Mouse (Mus musculus) myocyte (in vitro differentiated cells): ENCODE measurements around the gene Met. TPM values are rescaled to one million over a fixed set of nuclear protein-coding genes. Genes with fewer than 3 reads are reported as not detected.

ENCODE experiments used
- H3K27me3 ChIP-seq: one replicate; pipeline ENCODE4 v1.6.1; 2011; ENCODE audit not compliant: control insufficient read depth, insufficient read depth, insufficient read length
- H3K36me3 ChIP-seq: one replicate; pipeline ENCODE4 v1.6.1; 2011; ENCODE audit not compliant: control insufficient read depth, insufficient read depth
- H3K4me2 ChIP-seq: one replicate; pipeline ENCODE4 v1.6.1; 2011; ENCODE audit warnings: low read depth, control low read depth
- H3K4me3 ChIP-seq: one replicate; pipeline ENCODE4 v1.5.1; 2011; ENCODE audit warnings: mild to moderate bottlenecking, control low read depth, moderate library complexity
- H3K79me2 ChIP-seq: one replicate; pipeline ENCODE4 v1.6.1; 2011; ENCODE audit not compliant: control insufficient read depth, insufficient read depth
- H3ac ChIP-seq: one replicate; pipeline ENCODE4 v1.6.1; 2011; ENCODE audit not compliant: control insufficient read depth, insufficient read length
- CEBPB ChIP-seq: IDR thresholded peaks from 2 replicates; pipeline ENCODE4 v1.6.1; 2011; ENCODE audit warnings: mild to moderate bottlenecking, moderate library complexity; ENCODE audit not compliant: poor library complexity, insufficient read depth, severe bottlenecking
- E2F4 ChIP-seq: IDR thresholded peaks from one replicate; pipeline ENCODE4 v1.6.1; 2011; ENCODE audit warnings: mild to moderate bottlenecking, control low read depth, moderate library complexity; ENCODE audit not compliant: insufficient read depth
- MAX ChIP-seq: IDR thresholded peaks from one replicate; pipeline ENCODE4 v1.6.1; 2011; ENCODE audit warnings: low read depth, mild to moderate bottlenecking, control low read depth
- MYOD1 ChIP-seq, 3 experiments: IDR thresholded peaks; one replicate each; pipeline ENCODE4 v1.6.1; 2011; ENCODE audit warnings: control low read depth in 2 of 3, low read depth in 2 of 3, mild to moderate bottlenecking in 2 of 3, moderate library complexity in 1 of 3; ENCODE audit not compliant: insufficient read length in 2 of 3, control insufficient read depth in 1 of 3
- MYOG ChIP-seq, 3 experiments: IDR thresholded peaks; one replicate each; pipeline ENCODE4 v1.6.1; 2011; ENCODE audit warnings: control low read depth in 2 of 3, low read depth in 2 of 3, mild to moderate bottlenecking in 2 of 3; ENCODE audit not compliant: insufficient read length in 2 of 3, control insufficient read depth in 1 of 3, insufficient read depth in 1 of 3
- POLR2A ChIP-seq: IDR thresholded peaks from one replicate; pipeline ENCODE4 v1.6.1; 2011; ENCODE audit warnings: low read depth, mild to moderate bottlenecking, control low read depth, moderate library complexity; ENCODE audit not compliant: insufficient read length
- POLR2AphosphoS2 ChIP-seq: IDR thresholded peaks from one replicate; pipeline ENCODE4 v1.6.1; 2011; ENCODE audit warnings: low read depth, control low read depth; ENCODE audit not compliant: insufficient read length
- REST ChIP-seq: IDR thresholded peaks from one replicate; pipeline ENCODE4 v1.6.1; 2011; ENCODE audit warnings: mild to moderate bottlenecking, control low read depth, moderate library complexity; ENCODE audit not compliant: insufficient read depth, insufficient read length
- SRF ChIP-seq: IDR thresholded peaks from one replicate; pipeline ENCODE4 v1.6.1; 2011; ENCODE audit warnings: low read depth; ENCODE audit not compliant: control insufficient read depth, insufficient read length
- TCF12 ChIP-seq: IDR thresholded peaks from one replicate; pipeline ENCODE4 v1.6.1; 2011; ENCODE audit warnings: mild to moderate bottlenecking, control low read depth; ENCODE audit not compliant: poor library complexity, insufficient read depth, severe bottlenecking
- TCF3 ChIP-seq: IDR thresholded peaks from one replicate; pipeline ENCODE4 v1.6.1; 2011; ENCODE audit warnings: low read depth, control low read depth; ENCODE audit not compliant: insufficient read length
- USF1 ChIP-seq: IDR thresholded peaks from one replicate; pipeline ENCODE4 v1.6.1; 2011; ENCODE audit warnings: low read depth, mild to moderate bottlenecking, control low read depth, moderate library complexity
- polyA plus RNA-seq: library from polyadenylated mRNA; unstranded; fragments of >200 nt; fragmentation: generic; extraction: Trizol; gene quantifications from one replicate; pipeline ENCODE4 v1.2.1, GENCODE M21; 2012; ENCODE audit warnings: missing spikeins

Met gene
- polyA plus RNA-seq, 1 experiment: 4.5 TPM

GRCm38 (mm10) chr6:17612652-17613051 is 149.1 kb downstream of the Met start:
- H3K4me2 ChIP-seq: no peak overlapping the region
- H3K36me3 ChIP-seq: no peaks in the 10 kb centered on the region
- H3ac ChIP-seq: no peak overlapping the region
- no peak overlapping the region for H3K4me3 ChIP-seq
- no peaks in the 10 kb centered on the region for H3K27me3 ChIP-seq
- no peaks in the 10 kb centered on the region for H3K79me2 ChIP-seq
- TF ChIP-seq MYOD1 (IDR thresholded peaks at IDR 0.05; ENCODE audit: control insufficient read depth in 1 of 3, insufficient read length in 2 of 3, low read depth in 2 of 3) (no peak), E2F4 (no peak), CEBPB (no peak), USF1 (no peak), SRF (peak; percentile 88), POLR2AphosphoS2 (no peak), MYOG (IDR thresholded peaks at IDR 0.05; ENCODE audit: control insufficient read depth in 1 of 3, insufficient read depth in 1 of 3, insufficient read length in 2 of 3, low read depth in 2 of 3) (no peak), MAX (no peak), REST (no peak)

DNA sequence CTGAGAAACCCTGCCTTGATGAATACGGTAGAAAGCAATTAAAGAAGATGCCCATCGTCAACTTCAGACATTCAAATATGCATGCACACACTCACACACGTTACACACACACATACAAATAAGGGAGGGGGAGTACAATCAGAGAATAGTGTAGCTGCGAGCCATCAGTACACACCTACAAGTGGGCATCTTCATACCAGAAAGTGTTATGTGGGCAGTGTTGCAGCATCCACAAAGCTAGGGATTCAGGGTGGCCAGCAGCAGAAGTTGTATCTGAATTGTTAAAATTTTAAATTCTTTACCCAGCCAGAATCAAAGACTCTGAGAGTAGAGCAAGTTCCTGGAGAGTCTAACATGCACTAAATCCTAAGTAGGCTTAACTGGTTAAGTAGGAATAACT is 157.2 kb downstream of the Met start:
- Histone ChIP-seq H3K79me2 (no peaks in the 10 kb centered on the region), H3K36me3 (no peaks in the 10 kb centered on the region), H3ac (no peak overlapping the region), H3K4me2 (no peak overlapping the region), H3K4me3 (no peak overlapping the region), H3K27me3 (no peaks in the 10 kb centered on the region)
- no peak for TF ChIP-seq MYOG (IDR thresholded peaks at IDR 0.05; ENCODE audit: control insufficient read depth in 1 of 3, insufficient read depth in 1 of 3, insufficient read length in 2 of 3, low read depth in 2 of 3)
- no peak for TF ChIP-seq SRF
- TF ChIP-seq USF1: no peak
- TF ChIP-seq MAX: no peak
- no peak for TF ChIP-seq TCF3
- no peak for TF ChIP-seq TCF12
- no peak for TF ChIP-seq REST
- no peak for TF ChIP-seq POLR2AphosphoS2
- no peak for TF ChIP-seq POLR2A
- TF ChIP-seq E2F4: no peak
- TF ChIP-seq MYOD1 (IDR thresholded peaks at IDR 0.05; ENCODE audit: control insufficient read depth in 1 of 3, insufficient read length in 2 of 3, low read depth in 2 of 3): no peak

- no peak overlapping the region for H3K4me3 ChIP-seq
- no peaks in the 10 kb centered on the region for H3K27me3 ChIP-seq
- H3K4me2 ChIP-seq: no peak overlapping the region
- no peaks in the 10 kb centered on the region for H3K79me2 ChIP-seq
- H3ac ChIP-seq: no peak overlapping the region
- no peak for TF ChIP-seq SRF
- no peak for TF ChIP-seq REST
- TF ChIP-seq USF1: no peak
- no peak for TF ChIP-seq POLR2A
- no peak for TF ChIP-seq E2F4
- TF ChIP-seq MAX: no peak
- TF ChIP-seq MYOD1 (IDR thresholded peaks at IDR 0.05; ENCODE audit: control insufficient read depth in 1 of 3, insufficient read length in 2 of 3, low read depth in 2 of 3): no peak
- no peak for TF ChIP-seq TCF12
- no peak for TF ChIP-seq MYOG (IDR thresholded peaks at IDR 0.05; ENCODE audit: control insufficient read depth in 1 of 3, insufficient read depth in 1 of 3, insufficient read length in 2 of 3, low read depth in 2 of 3)
- TF ChIP-seq POLR2AphosphoS2: no peak
- no peak for TF ChIP-seq CEBPB
- H3K36me3 ChIP-seq: no peaks in the 10 kb centered on the region
Observed at GRCm38 (mm10) chr6:17621436-17621835, 157.8 kb downstream of the Met start.

Other genes with a start within 250 kb of the Met start
- 2.9 TPM for gene Cav2, start 182.6 kb upstream of the Met start, polyA plus RNA-seq
- gene Cav1, start 157.5 kb upstream of the Met start, polyA plus RNA-seq: 64.7 TPM
- 66.3 TPM for gene Capza2, start 172.4 kb downstream of the Met start, polyA plus RNA-seq
- gene St7, start 229.1 kb downstream of the Met start, polyA plus RNA-seq: 8.4 TPM